Mouse (Mus musculus) testis, adult 2 months (tissue): ENCODE data around the gene Tmem183a.

ENCODE experiments used
- CTCF ChIP-seq: fragments of 200-500 bp; IDR thresholded peaks from 2 replicates; pipeline ENCODE4 v1.5.1; 2012; ENCODE audit warnings: low read depth, mild to moderate bottlenecking, inconsistent platforms, low read length, moderate library complexity; ENCODE audit not compliant: control insufficient read depth, insufficient read depth, insufficient replicate concordance
- POLR2A ChIP-seq: fragments of 200-500 bp; IDR thresholded peaks from 2 replicates; pipeline ENCODE4 v1.6.1; 2012; ENCODE audit warnings: low read depth, mild to moderate bottlenecking, inconsistent platforms, low read length, moderate library complexity; ENCODE audit not compliant: control insufficient read depth

- TF ChIP-seq POLR2A (no peak), CTCF (no peak)
These were observed 453 bp downstream of the Tmem183a start for GRCm38 (mm10) chr1:134361195-134361856.
